Mouse (Mus musculus) heart, embryonic 14.5 days (tissue): ENCODE data around the gene Zdhhc13. TPM values are rescaled to one million over a fixed set of nuclear protein-coding genes. Genes with fewer than 3 reads are reported as not detected.
A peak's percentile ranks its signal among the peaks of the same experiment; 100 is the strongest.

Source experiments
- ATAC-seq: fragments of 200-750 bp; cut with Nextera tagmentation; 2 replicates; pipeline ENCODE4 v1.8.0; 2017; ENCODE audit warnings: low read depth, moderate TSS enrichment; ENCODE audit not compliant: insufficient number of reproducible peaks, insufficient read depth, low FRiP score
- H3K27ac ChIP-seq, 2 experiments: fragments of 200-500 bp in 1 of 2; fragments of 300-500 bp in 1 of 2; sonication (generic) in 1 of 2; replicated peaks in 1 of 2; 2 replicates each; pipeline ENCODE4 v1.5.1; 2012 to 2014; ENCODE audit warnings: low read depth in 2 of 2, low read length in 2 of 2, control low read depth in 1 of 2, mild to moderate bottlenecking in 1 of 2, mixed read lengths in 1 of 2; ENCODE audit not compliant: control insufficient read depth in 1 of 2, insufficient read depth in 1 of 2
- H3K27me3 ChIP-seq: fragments of 300-500 bp; sonication (generic); 2 replicates; pipeline ENCODE4 v1.6.1; 2014; ENCODE audit warnings: mild to moderate bottlenecking, low read length, control low read depth; ENCODE audit not compliant: control insufficient read depth, insufficient read depth
- H3K36me3 ChIP-seq: fragments of 300-500 bp; sonication (generic); 2 replicates; pipeline ENCODE4 v1.6.1; 2014; ENCODE audit warnings: mild to moderate bottlenecking, control low read depth, low read length, mixed read lengths; ENCODE audit not compliant: control insufficient read depth, insufficient read depth
- H3K4me1 ChIP-seq, 2 experiments: fragments of 200-500 bp in 1 of 2; fragments of 300-500 bp in 1 of 2; sonication (generic) in 1 of 2; 2 replicates each; pipeline ENCODE4 v1.6.1; 2012 to 2014; ENCODE audit warnings: low read length in 2 of 2, control low read depth in 1 of 2, mixed read lengths in 1 of 2; ENCODE audit not compliant: control insufficient read depth in 2 of 2, insufficient read depth in 2 of 2
- H3K4me2 ChIP-seq: fragments of 300-500 bp; sonication (generic); 2 replicates; pipeline ENCODE4 v1.6.1; 2014; ENCODE audit warnings: mild to moderate bottlenecking, low read length
- H3K4me3 ChIP-seq, 2 experiments: fragments of 200-500 bp in 1 of 2; fragments of 300-500 bp in 1 of 2; sonication (generic) in 1 of 2; 2 replicates each; pipeline ENCODE4 v1.5.1; 2012 to 2014; ENCODE audit warnings: low read length in 2 of 2, mild to moderate bottlenecking in 2 of 2, control low read depth in 1 of 2, low read depth in 1 of 2, moderate library complexity in 1 of 2; ENCODE audit not compliant: control insufficient read depth in 1 of 2, insufficient read depth in 1 of 2
- H3K9ac ChIP-seq: fragments of 300-500 bp; sonication (generic); 2 replicates; pipeline ENCODE4 v1.6.1; 2014; ENCODE audit warnings: mild to moderate bottlenecking, low read length
- H3K9me3 ChIP-seq: fragments of 300-500 bp; sonication (generic); 2 replicates; pipeline ENCODE4 v1.6.1; 2016; ENCODE audit warnings: low read length, control low read depth; ENCODE audit not compliant: control insufficient read depth
- WGBS: fragments of 180-500 bp; shearing (Covaris S2); extraction: QIAGEN DNeasy Blood & Tissue Kit; methylation state at CpG from one replicate; pipeline ENCODE4 v1.1.7; 2014; 5-methylcytosine and 5-hydroxymethylcytosine counted together
- polyA plus RNA-seq: library from polyadenylated mRNA; unstranded; fragments of >200 nt; fragmentation: Nextera tagmentation; extraction: Ambion mirVana; gene quantifications from 2 replicates; pipeline ENCODE4 v1.2.1, GENCODE M21; 2014

Zdhhc13 gene
- polyA plus RNA-seq, 1 experiment from 2014 or later, result 36.2 TPM

DNA sequence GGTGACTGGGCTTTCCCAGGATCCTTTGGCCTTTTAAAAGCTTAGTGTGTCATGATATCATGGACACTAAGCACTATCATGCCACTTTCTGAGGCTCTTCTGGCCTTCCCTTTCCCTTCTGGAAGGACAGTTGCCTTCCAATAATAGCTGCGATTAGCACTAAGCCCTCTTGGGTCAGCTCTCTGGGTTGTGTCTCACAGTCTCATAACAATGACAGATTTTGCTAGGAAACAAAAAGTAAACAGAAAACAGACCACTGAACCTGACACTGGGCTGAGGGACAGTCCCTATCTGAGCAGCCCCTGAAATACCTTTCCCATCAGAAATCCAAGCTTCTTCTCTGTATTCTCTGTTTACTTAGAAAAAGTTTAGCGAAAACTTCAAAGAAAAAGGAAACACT lies 51.7 kb downstream of the Zdhhc13 start:
- Histone ChIP-seq H3K9me3 (no peaks in the 10 kb centered on the region), H3K4me3 (no peak overlapping the region), H3K27me3 (no peaks in the 10 kb centered on the region), H3K36me3 (peaks cover 68% of the 10 kb centered on the region), H3K27ac (peak overlapping the region; percentile 70), H3K4me2 (peak overlapping the region; percentile 70), H3K9ac (peak overlapping the region; percentile 51; the same call in 1 of the 2 replicates), H3K4me1 (peaks cover 20 to 68% of the 10 kb centered on the region in 2 experiments)
- 31% methylated on average over 2 of the region's 2 CpGs for WGBS
- ATAC-seq, result peak; percentile 54; the same call in 1 of the 2 replicates

DNA sequence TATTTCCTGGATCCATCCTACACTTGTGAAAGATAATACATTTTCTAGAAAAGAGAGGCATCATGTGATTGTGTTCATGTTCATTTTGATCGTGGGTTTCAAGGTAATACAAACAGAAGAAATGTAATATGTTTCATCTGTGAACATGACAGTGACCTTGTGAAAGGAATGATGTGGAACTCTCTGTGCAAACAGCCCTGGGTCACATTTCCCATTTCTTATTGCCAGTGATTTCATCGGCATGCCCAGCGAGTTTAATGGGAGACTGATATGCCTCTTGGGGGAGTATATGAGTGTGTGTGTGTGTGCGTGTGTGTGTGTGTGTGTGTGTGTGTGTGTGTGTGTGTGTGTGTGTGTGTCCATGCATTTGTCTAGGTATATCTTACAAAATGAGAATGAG lies 52.7 kb downstream of the Zdhhc13 start:
- Histone ChIP-seq H3K27ac (peak overlapping the region; percentile 28 to 98), H3K4me1 (peaks cover 21 to 66% of the 10 kb centered on the region in 2 experiments), H3K4me2 (peak overlapping the region; percentile 70), H3K27me3 (no peaks in the 10 kb centered on the region), H3K4me3 (no peak overlapping the region), H3K36me3 (peaks cover 58% of the 10 kb centered on the region), H3K9me3 (no peaks in the 10 kb centered on the region), H3K9ac (0 out of 2 replicates have a peak overlapping the region, but pooled peaks have one; percentile 42)
- ATAC-seq, result no peak
- WGBS, result 60% methylated on average over 4 of the region's 4 CpGs

DNA sequence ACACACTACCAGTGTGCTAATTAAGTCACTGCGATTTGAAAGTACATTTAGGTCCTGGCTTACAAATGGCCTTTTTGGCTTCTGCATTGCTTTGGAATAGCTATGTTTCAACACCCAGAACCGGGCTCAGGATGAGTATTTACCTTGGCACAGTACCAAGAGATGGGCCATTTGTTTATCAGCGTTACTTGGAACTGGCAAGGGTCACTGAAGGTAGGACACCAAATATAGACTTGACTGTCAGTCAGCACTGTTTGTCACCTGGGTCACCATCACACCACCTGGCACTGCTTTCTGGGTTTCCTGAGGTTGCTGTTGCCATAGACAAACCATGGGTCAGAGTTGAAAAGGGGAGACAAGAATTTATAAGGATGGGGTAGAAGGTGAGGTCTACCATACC lies 53.5 kb downstream of the Zdhhc13 start:
- 19% methylated on average over 3 of the region's 3 CpGs for WGBS
- Histone ChIP-seq H3K9me3 (no peaks in the 10 kb centered on the region), H3K36me3 (peaks cover 50% of the 10 kb centered on the region), H3K4me1 (peaks cover 20 to 62% of the 10 kb centered on the region in 2 experiments), H3K4me2 (peak overlapping the region; percentile 70), H3K4me3 (0 out of 4 replicates have a peak overlapping the region, but pooled peaks of 1 of the 2 experiments have one; percentile 51), H3K27ac (peak overlapping the region; percentile 0 to 98; a peak in 3 of 4 replicates), H3K9ac (peak overlapping the region; percentile 42; the same call in 1 of the 2 replicates), H3K27me3 (no peaks in the 10 kb centered on the region)
- ATAC-seq, result no peak

DNA sequence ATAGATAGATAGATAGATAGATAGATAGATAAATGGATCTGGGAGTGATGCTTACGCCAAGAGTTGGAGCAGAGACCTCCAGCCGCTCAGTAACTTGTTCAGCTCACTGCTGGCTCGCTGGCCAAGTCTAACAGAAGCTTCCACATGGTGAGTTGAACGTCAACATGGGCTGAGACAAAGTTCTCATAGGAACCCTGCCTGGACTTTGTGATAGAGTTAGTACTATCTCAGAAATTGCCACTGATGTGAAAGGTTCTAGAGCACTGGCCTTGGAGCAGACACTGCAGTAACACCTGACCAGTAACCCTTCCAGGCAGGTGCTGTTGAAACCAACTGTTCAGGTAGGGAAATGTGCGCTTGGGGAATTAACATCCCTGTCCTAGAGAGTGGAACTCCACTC lies 54.7 kb downstream of the Zdhhc13 start:
- H3K4me3 ChIP-seq, result peak overlapping the region in 1 of 2 experiments; percentile 51; a peak in 1 of 4 replicates

DNA sequence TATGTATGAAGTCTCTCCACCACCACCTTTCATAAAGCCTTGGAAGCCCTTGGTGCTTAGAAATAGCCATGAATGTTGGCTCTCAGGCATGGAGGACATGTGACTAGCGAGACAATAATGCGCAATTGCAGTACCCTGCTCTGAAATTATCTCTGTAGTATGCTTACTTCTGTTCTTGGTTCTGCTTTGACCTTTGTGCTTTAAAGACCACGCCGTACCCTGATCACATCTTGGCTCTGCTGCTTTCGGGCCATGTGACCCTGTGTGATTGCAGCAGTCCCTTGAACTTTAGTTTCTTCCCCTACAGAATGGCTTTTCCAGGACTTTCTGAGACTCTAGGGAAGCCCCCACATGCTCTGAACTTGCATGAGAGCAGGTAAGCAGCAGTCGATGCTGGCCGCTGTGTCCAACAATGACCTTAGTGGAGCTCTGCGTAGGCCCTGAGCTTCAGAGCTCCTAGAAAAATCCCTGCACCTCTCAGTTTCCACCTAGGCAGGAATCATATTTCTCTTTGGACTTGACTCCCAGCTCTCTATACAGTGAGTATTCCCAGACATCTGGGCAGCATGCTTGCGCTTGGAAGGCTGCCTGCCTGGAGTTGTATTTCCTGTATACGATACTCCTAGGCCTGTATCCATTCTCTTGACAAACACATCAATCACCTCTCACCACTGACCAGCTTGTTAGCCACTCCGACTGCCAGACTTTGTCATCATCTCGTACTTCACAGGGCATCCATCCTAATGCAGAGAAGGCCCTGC lies 56.6 kb downstream of the Zdhhc13 start:
- no peak for ATAC-seq
- peak overlapping the region; percentile 94 to 98 for H3K27ac ChIP-seq

More for the DNA sequence above, 54.7 kb downstream of the Zdhhc13 start:
- peaks cover 39% of the 10 kb centered on the region for H3K36me3 ChIP-seq
- peak overlapping the region; percentile 17 to 98; a peak in 2 of 4 replicates for H3K27ac ChIP-seq
- H3K9me3 ChIP-seq, result no peaks in the 10 kb centered on the region
- no peaks in the 10 kb centered on the region for H3K27me3 ChIP-seq
- peak overlapping the region; percentile 70 for H3K4me2 ChIP-seq
- H3K9ac ChIP-seq, result peak overlapping the region; percentile 93
- ATAC-seq, result no peak
- WGBS, result 78% methylated on average over 5 of the region's 5 CpGs
- peaks cover 17 to 53% of the 10 kb centered on the region in 2 experiments for H3K4me1 ChIP-seq

DNA sequence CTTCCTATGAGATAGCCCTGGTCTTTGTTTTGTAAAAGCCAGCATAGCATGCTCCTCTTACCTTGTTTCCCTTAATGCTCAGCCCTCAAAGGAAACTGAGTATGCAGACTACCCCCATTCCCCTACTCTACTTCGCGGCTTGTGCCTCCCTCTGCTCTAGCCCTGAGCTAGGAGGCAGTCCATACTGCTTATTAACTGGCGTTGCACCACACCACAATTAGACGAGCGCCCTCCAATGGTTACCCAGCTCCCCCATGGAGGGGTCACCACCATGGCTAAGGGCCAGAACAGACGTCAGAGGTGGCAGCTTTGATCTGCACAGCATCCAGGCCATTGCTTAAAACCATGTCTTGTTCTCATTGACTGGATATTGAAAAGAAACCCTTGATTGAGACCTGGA lies 58.0 kb downstream of the Zdhhc13 start:
- Histone ChIP-seq H3K4me1 (peaks cover 6 to 46% of the 10 kb centered on the region in 2 experiments), H3K4me2 (peak overlapping the region; percentile 70), H3K36me3 (peaks cover 22% of the 10 kb centered on the region), H3K27ac (peak overlapping the region; percentile 94 to 98), H3K9me3 (no peaks in the 10 kb centered on the region), H3K27me3 (no peaks in the 10 kb centered on the region), H3K4me3 (peak overlapping the region; percentile 51 to 56), H3K9ac (peak overlapping the region; percentile 93)
- WGBS, result 23% methylated on average over 6 of the region's 6 CpGs
- ATAC-seq, result peak; percentile 55; the same call in 1 of the 2 replicates

More for the DNA sequence above, 56.6 kb downstream of the Zdhhc13 start:
- Histone ChIP-seq H3K4me1 (peaks cover 7 to 41% of the 10 kb centered on the region in 2 experiments), H3K36me3 (peaks cover 23% of the 10 kb centered on the region), H3K4me3 (peak overlapping the region; percentile 51 to 56), H3K4me2 (peak overlapping the region; percentile 70), H3K9ac (peak overlapping the region; percentile 93), H3K9me3 (no peaks in the 10 kb centered on the region), H3K27me3 (no peaks in the 10 kb centered on the region)
- 36% methylated on average over 12 of the region's 12 CpGs for WGBS

DNA sequence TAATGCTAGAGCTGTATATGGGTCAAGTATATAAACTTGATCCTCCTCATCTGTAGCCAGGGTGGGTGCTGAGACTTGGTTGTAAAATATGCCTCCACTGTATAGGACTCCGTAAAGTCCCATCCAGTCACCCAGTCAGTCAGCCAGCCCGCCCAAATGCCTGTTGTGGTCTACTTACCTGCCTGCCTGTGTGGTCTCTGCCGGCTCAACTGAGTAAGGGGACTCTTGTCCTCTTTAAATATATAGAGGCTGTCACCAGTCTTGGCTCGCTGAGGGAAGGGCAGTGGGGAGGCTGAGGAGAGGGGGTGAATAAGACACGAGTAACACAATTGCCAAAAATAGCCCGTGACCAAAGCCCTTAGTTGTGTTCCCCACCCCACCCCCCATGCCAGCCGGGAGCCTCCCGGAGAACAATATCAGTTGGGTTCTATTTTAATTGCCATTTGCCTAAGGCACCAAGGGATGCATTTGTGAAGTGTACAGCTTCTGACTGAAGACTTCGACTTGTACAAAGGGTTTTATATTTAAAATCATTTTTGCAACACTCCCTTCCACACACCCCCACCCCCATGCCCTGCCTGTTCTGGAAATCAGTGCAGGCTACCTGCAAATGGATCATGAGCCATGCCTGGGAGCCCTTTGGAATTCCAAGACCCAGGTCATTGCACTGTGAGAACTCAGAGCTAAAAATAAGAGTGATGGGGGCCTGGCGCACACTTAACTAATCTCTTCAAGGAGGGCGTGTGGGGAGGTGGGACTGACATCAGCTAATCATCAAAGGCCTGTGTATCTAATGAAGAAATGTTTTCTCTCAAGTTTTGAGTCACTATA lies 59.2 kb downstream of the Zdhhc13 start, which contains the start of gene Csrp3:
Csrp3 (minus strand) TSS at position 214 of the 831 bp plus-strand sequence.
- H3K27ac ChIP-seq, result peak within 1 kb of the TSS; percentile 94 to 98
- peak; percentile 82 for ATAC-seq
- H3K4me2 ChIP-seq, result peak within 1 kb of the TSS; percentile 70
- no peaks in the 10 kb centered on the region for H3K9me3 ChIP-seq
- 19% methylated on average over 11 of the region's 11 CpGs for WGBS
- peak within 1 kb of the TSS; percentile 93 for H3K9ac ChIP-seq
- no peaks in the 10 kb centered on the region for H3K27me3 ChIP-seq
- H3K4me1 ChIP-seq, result peaks cover 5 to 37% of the 10 kb centered on the region in 2 experiments; a peak in 3 of 4 replicates
- H3K36me3 ChIP-seq, result peaks cover 13% of the 10 kb centered on the region
- H3K4me3 ChIP-seq, result peak within 1 kb of the TSS; percentile 51 to 56
